1 mouse cellular context compared by ENCODE assay signal in the genomic region with DNA sequence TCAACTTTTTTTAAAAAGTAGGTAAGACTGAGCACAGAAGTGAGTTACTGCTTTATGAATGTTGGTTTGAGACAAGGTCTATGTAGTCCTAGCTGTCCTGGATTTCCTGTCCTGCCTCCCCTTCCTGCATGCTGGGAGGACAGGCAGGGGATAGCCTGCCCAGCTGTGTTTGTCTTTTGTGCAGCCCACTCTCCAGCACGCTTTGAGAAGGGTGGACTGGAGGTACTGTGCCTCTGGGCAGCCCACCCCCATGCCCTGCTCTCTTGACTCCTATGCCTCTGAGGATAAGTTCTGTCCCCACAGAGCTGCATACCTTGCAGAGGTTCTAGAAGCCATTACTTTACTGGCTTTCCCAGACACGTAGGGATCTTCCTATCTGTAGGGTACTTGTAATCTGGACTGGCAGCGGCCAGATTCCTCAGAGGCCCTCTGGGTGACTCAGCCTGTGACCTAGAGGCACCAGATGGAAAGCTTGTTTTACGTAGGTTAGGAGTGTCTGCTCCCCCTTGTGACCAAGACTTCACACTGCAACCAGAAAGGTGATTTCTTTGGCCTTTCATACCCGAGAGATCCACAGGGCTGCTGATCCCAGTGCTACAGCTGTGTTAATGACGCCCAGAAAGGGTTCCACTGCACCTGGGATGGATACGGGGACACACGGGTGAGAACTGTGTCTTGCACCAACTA.
TF ChIP-seq lines count a peak whose summit lies in the region.

No protein-coding gene starts in this region.

TF ChIP-seq in CH12.LX, 34 proteins besides CTCF, POLR2A, EP300 and RAD21 (continued from another document):
- TF ChIP-seq MEF2A (IDR thresholded peaks at IDR 0.05; ENCODE audit: borderline replicate concordance, low read depth, low read length): 0 out of 2 replicates have a peak, but pooled peaks have one; percentile 13
- 0 out of 2 replicates have a peak, but pooled peaks have one; percentile 44 for TF ChIP-seq MYC (IDR thresholded peaks at IDR 0.05; ENCODE audit: low read depth, low read length)
- TF ChIP-seq SMC3 (IDR thresholded peaks at IDR 0.05; ENCODE audit: low read depth, low read length): peak; percentile 97
- no peak for TF ChIP-seq E2F4 (IDR thresholded peaks at IDR 0.05; ENCODE audit: insufficient replicate concordance, low read depth, low read length)
- TF ChIP-seq ETS1 (conservative IDR thresholded peaks at IDR 0.05; ENCODE audit: low read depth, low read length): peak; percentile 39; the same call in 1 of the 2 replicates
- peak; percentile 46; the same call in 1 of the 2 replicates for TF ChIP-seq IRF4 (IDR thresholded peaks at IDR 0.05; ENCODE audit: low read depth, low read length)
- TF ChIP-seq RCOR1 (conservative IDR thresholded peaks at IDR 0.05; ENCODE audit: low read depth, low read length): no peak
TF ChIP-seq in CH12.LX: peak in this region for 7.
